Mouse (Mus musculus) liver, postnatal 0 days (tissue): ENCODE data around the gene Cbx4.

Experiments used
- CTCF ChIP-seq: sonication (generic); IDR thresholded peaks from 2 replicates; pipeline ENCODE4 v1.5.1; 2016; ENCODE audit warnings: antibody characterized with exemption, low read depth
- EP300 ChIP-seq: IDR thresholded peaks from 2 replicates; pipeline ENCODE4 v1.6.1; 2016; ENCODE audit warnings: antibody characterized with exemption, low read depth, mild to moderate bottlenecking

- TF ChIP-seq CTCF (no peak), EP300 (no peak)
These were observed 37.7 kb upstream of the Cbx4 start for GRCm38 (mm10) chr11:119123522-119124319.
